Mouse (Mus musculus): ENCODE measurements around the gene Pdp2. TPM values are rescaled to one million over a fixed set of nuclear protein-coding genes. Genes with fewer than 3 reads are reported as not detected.

The Pdp2 gene
- polyA plus RNA-seq, 1 experiment from 2014 or later = 21.0 TPM

- ATAC-seq (ENCODE audit: low read depth) = no peak
- Histone ChIP-seq H3K9ac (replicated peaks; ENCODE audit: low read depth, low read length) (no peak overlapping the region), H3K27me3 (ENCODE audit: control insufficient read depth, insufficient read depth, low read length) (no peaks in the 10 kb centered on the region), H3K36me3 (ENCODE audit: control insufficient read depth, insufficient read depth, low read length) (peaks cover 13% of the 10 kb centered on the region; the same call in 1 of the 2 replicates), H3K4me1 (ENCODE audit: control insufficient read depth, insufficient read depth, low read length) (peaks cover 8% of the 10 kb centered on the region; the same call in 1 of the 2 replicates), H3K9me3 (ENCODE audit: control insufficient read depth, low read length) (no peaks in the 10 kb centered on the region), H3K27ac (ENCODE audit: low read depth, low read length) (no peak overlapping the region), H3K4me3 (ENCODE audit: low read depth, low read length) (no peak overlapping the region), H3K4me2 (ENCODE audit: low read depth, low read length) (no peak overlapping the region)
- WGBS = 97% methylated on average over 19 of the region's 19 CpGs
Observed at GRCm38 (mm10) chr8:104594611-104595362, 3.5 kb downstream of the Pdp2 start.

GRCm38 (mm10) chr8:104595773-104596536 is 4.7 kb downstream of the Pdp2 start:
- Histone ChIP-seq H3K27me3 (ENCODE audit: control insufficient read depth, insufficient read depth, low read length) (no peaks in the 10 kb centered on the region), H3K36me3 (ENCODE audit: control insufficient read depth, insufficient read depth, low read length) (peaks cover 13% of the 10 kb centered on the region; the same call in 1 of the 2 replicates), H3K9me3 (ENCODE audit: control insufficient read depth, low read length) (no peaks in the 10 kb centered on the region), H3K9ac (replicated peaks; ENCODE audit: low read depth, low read length) (no peak overlapping the region), H3K4me1 (ENCODE audit: control insufficient read depth, insufficient read depth, low read length) (peaks cover 8% of the 10 kb centered on the region; the same call in 1 of the 2 replicates), H3K4me2 (ENCODE audit: low read depth, low read length) (no peak overlapping the region), H3K4me3 (ENCODE audit: low read depth, low read length) (no peak overlapping the region), H3K27ac (ENCODE audit: low read depth, low read length) (no peak overlapping the region)
- 89% methylated on average over 21 of the region's 21 CpGs for WGBS
- ATAC-seq (ENCODE audit: low read depth) = no peak

- Histone ChIP-seq H3K9me3 (ENCODE audit: control insufficient read depth, low read length) (no peaks in the 10 kb centered on the region), H3K4me1 (ENCODE audit: control insufficient read depth, insufficient read depth, low read length) (no peaks in the 10 kb centered on the region), H3K9ac (replicated peaks; ENCODE audit: low read depth, low read length) (no peak overlapping the region), H3K4me2 (ENCODE audit: low read depth, low read length) (no peak overlapping the region), H3K36me3 (ENCODE audit: control insufficient read depth, insufficient read depth, low read length) (peaks cover 13% of the 10 kb centered on the region; the same call in 1 of the 2 replicates), H3K4me3 (ENCODE audit: low read depth, low read length) (no peak overlapping the region), H3K27ac (ENCODE audit: low read depth, low read length) (no peak overlapping the region), H3K27me3 (ENCODE audit: control insufficient read depth, insufficient read depth, low read length) (no peaks in the 10 kb centered on the region)
- no peak for ATAC-seq (ENCODE audit: low read depth)
- 83% methylated on average over 6 of the region's 6 CpGs for WGBS
Observed at GRCm38 (mm10) chr8:104597656-104598055, 6.4 kb downstream of the Pdp2 start.

GRCm38 (mm10) chr8:104598496-104598895 is 7.2 kb downstream of the Pdp2 start:
- 74% methylated on average over 6 of the region's 6 CpGs for WGBS

GRCm38 (mm10) chr8:104601386-104601785 is 10.1 kb downstream of the Pdp2 start:
- Histone ChIP-seq H3K4me1 (ENCODE audit: control insufficient read depth, insufficient read depth, low read length) (no peaks in the 10 kb centered on the region), H3K4me3 (ENCODE audit: low read depth, low read length) (no peak overlapping the region), H3K27me3 (ENCODE audit: control insufficient read depth, insufficient read depth, low read length) (no peaks in the 10 kb centered on the region), H3K9ac (replicated peaks; ENCODE audit: low read depth, low read length) (no peak overlapping the region), H3K36me3 (ENCODE audit: control insufficient read depth, insufficient read depth, low read length) (peaks cover 5% of the 10 kb centered on the region; the same call in 1 of the 2 replicates), H3K9me3 (ENCODE audit: control insufficient read depth, low read length) (no peaks in the 10 kb centered on the region), H3K4me2 (ENCODE audit: low read depth, low read length) (no peak overlapping the region), H3K27ac (ENCODE audit: low read depth, low read length) (no peak overlapping the region)
- no peak for ATAC-seq (ENCODE audit: low read depth)
- 20% methylated on average over 7 of the region's 7 CpGs for WGBS

More at GRCm38 (mm10) chr8:104598496-104598895, 7.2 kb downstream of the Pdp2 start:
- Histone ChIP-seq H3K4me2 (ENCODE audit: low read depth, low read length) (no peak overlapping the region), H3K4me1 (ENCODE audit: control insufficient read depth, insufficient read depth, low read length) (no peaks in the 10 kb centered on the region), H3K27ac (ENCODE audit: low read depth, low read length) (no peak overlapping the region), H3K36me3 (ENCODE audit: control insufficient read depth, insufficient read depth, low read length) (peaks cover 13% of the 10 kb centered on the region; the same call in 1 of the 2 replicates), H3K4me3 (ENCODE audit: low read depth, low read length) (no peak overlapping the region), H3K9me3 (ENCODE audit: control insufficient read depth, low read length) (no peaks in the 10 kb centered on the region), H3K27me3 (ENCODE audit: control insufficient read depth, insufficient read depth, low read length) (no peaks in the 10 kb centered on the region), H3K9ac (replicated peaks; ENCODE audit: low read depth, low read length) (no peak overlapping the region)
- ATAC-seq (ENCODE audit: low read depth) = no peak

- WGBS = under 1% methylated on average over 12 of the region's 12 CpGs
Observed at GRCm38 (mm10) chr8:104601941-104602371, 10.7 kb downstream of the Pdp2 start.

GRCm38 (mm10) chr8:104602468-104603244 is 11.4 kb downstream of the Pdp2 start:
- H3K4me1 ChIP-seq (ENCODE audit: control insufficient read depth, insufficient read depth, low read length) = no peaks in the 10 kb centered on the region
- H3K36me3 ChIP-seq (ENCODE audit: control insufficient read depth, insufficient read depth, low read length) = 0 out of 2 replicates have a peak, but pooled peaks cover 1% of the 10 kb centered on the region
- ATAC-seq (ENCODE audit: low read depth) = peak; percentile 93
- peak overlapping the region; percentile 19; the same call in 1 of the 2 replicates for H3K4me2 ChIP-seq (ENCODE audit: low read depth, low read length)
- H3K27me3 ChIP-seq (ENCODE audit: control insufficient read depth, insufficient read depth, low read length) = no peaks in the 10 kb centered on the region
- H3K9ac ChIP-seq (replicated peaks; ENCODE audit: low read depth, low read length) = no peak overlapping the region
- no peak overlapping the region for H3K4me3 ChIP-seq (ENCODE audit: low read depth, low read length)
- no peak overlapping the region for H3K27ac ChIP-seq (ENCODE audit: low read depth, low read length)
- no peaks in the 10 kb centered on the region for H3K9me3 ChIP-seq (ENCODE audit: control insufficient read depth, low read length)
- WGBS = 20% methylated on average over 21 of the region's 21 CpGs

More at GRCm38 (mm10) chr8:104601941-104602371, 10.7 kb downstream of the Pdp2 start:
- no peaks in the 10 kb centered on the region for H3K27me3 ChIP-seq (ENCODE audit: control insufficient read depth, insufficient read depth, low read length)
- 0 out of 2 replicates have a peak, but pooled peaks cover 3% of the 10 kb centered on the region for H3K36me3 ChIP-seq (ENCODE audit: control insufficient read depth, insufficient read depth, low read length)
- no peak overlapping the region for H3K27ac ChIP-seq (ENCODE audit: low read depth, low read length)
- no peaks in the 10 kb centered on the region for H3K4me1 ChIP-seq (ENCODE audit: control insufficient read depth, insufficient read depth, low read length)
- H3K9ac ChIP-seq (replicated peaks; ENCODE audit: low read depth, low read length) = no peak overlapping the region
- H3K4me3 ChIP-seq (ENCODE audit: low read depth, low read length) = no peak overlapping the region
- peak overlapping the region; percentile 19; the same call in 1 of the 2 replicates for H3K4me2 ChIP-seq (ENCODE audit: low read depth, low read length)
- H3K9me3 ChIP-seq (ENCODE audit: control insufficient read depth, low read length) = no peaks in the 10 kb centered on the region
- peak; percentile 29 for ATAC-seq (ENCODE audit: low read depth)

- no peak for ATAC-seq (ENCODE audit: low read depth)
- no peaks in the 10 kb centered on the region for H3K9me3 ChIP-seq (ENCODE audit: control insufficient read depth, low read length)
- no peak overlapping the region for H3K4me3 ChIP-seq (ENCODE audit: low read depth, low read length)
- no peak overlapping the region for H3K27ac ChIP-seq (ENCODE audit: low read depth, low read length)
- H3K36me3 ChIP-seq (ENCODE audit: control insufficient read depth, insufficient read depth, low read length) = no peaks in the 10 kb centered on the region
- no peaks in the 10 kb centered on the region for H3K4me1 ChIP-seq (ENCODE audit: control insufficient read depth, insufficient read depth, low read length)
- H3K27me3 ChIP-seq (ENCODE audit: control insufficient read depth, insufficient read depth, low read length) = no peaks in the 10 kb centered on the region
- WGBS = 60% methylated on average over 4 of the region's 4 CpGs
- no peak overlapping the region for H3K4me2 ChIP-seq (ENCODE audit: low read depth, low read length)
- no peak overlapping the region for H3K9ac ChIP-seq (replicated peaks; ENCODE audit: low read depth, low read length)
Observed at GRCm38 (mm10) chr8:104603245-104603593, 12.0 kb downstream of the Pdp2 start.
